ENCODE assay signal across 8 mouse cellular contexts in the genomic region with DNA sequence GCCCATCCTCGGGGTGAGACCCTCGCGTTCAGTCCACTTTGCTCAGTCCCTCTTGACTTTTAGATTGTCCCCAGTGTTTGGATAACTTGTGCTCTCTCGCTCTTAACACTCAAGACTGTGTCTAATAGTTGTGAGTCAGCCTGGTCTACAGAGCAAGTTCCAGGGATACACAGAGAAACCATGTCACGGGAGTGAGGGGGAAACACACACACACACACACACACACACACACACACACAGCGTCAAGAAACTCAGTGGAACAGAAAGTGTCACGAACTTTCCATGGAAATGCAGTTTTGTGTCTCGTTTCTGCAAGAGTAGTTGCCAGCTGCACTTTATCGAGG. TPM values are rescaled to one million over a fixed set of nuclear protein-coding genes. Genes with fewer than 3 reads are reported as not detected.
DNase-seq lines count a peak whose midpoint lies in the region; ATAC-seq and TF ChIP-seq lines count a peak whose summit lies in the region.
"Not testable (repeated sequence)": the region's sequence is repeated elsewhere in the genome, so short reads cannot be mapped to it uniquely, and the experiment has no call there.

No protein-coding gene starts in this region.

- not testable (repeated sequence) for H3K79me2 ChIP-seq in CH12.LX (replicated peaks; ENCODE audit: control insufficient read depth, extremely low read depth, insufficient read depth, poor library complexity, severe bottlenecking)

- peak overlapping the region; percentile 75 for H3K9ac ChIP-seq in CH12.LX (ENCODE audit: insufficient read depth, low read depth)
- peak overlapping the region; percentile 88 for H3K9ac ChIP-seq in embryonic facial prominence, embryonic 13.5 days
- H3K9ac ChIP-seq in hindbrain, embryonic 14.5 days: peak overlapping the region; percentile 85
- H3K9ac ChIP-seq in liver, postnatal 0 days (replicated peaks): peak overlapping the region; percentile 84
- H3K9ac ChIP-seq in stomach, embryonic 16.5 days (ENCODE audit: low read length): peak overlapping the region; percentile 87

- H3K4me1 ChIP-seq in CH12.LX (ENCODE audit: control insufficient read depth in 1 of 2, insufficient read depth in 2 of 2): peaks cover 0 to 14% of the 10 kb centered on the region in 2 experiments; a peak in 2 of 4 replicates
- not testable (repeated sequence) for H3K4me1 ChIP-seq in embryonic facial prominence, embryonic 13.5 days; hindbrain, embryonic 14.5 days (replicated peaks; ENCODE audit: control insufficient read depth, insufficient read depth, low read length); liver, postnatal 0 days (ENCODE audit: insufficient read depth); stomach, embryonic 16.5 days (ENCODE audit: control insufficient read depth, insufficient read depth, low read length)

- in situ Hi-C loops in CH12.LX (cut with MboI; ENCODE audit: low pct_ligation_motif_present, low pct_unique_long_range_greater_than_20kb, low sequenced_read_pairs): not testable (repeated sequence)

- H3K27ac ChIP-seq in CH12.LX (ENCODE audit: insufficient read depth, low read depth): 0 out of 2 replicates have a peak overlapping the region, but pooled peaks have one; percentile 1
- 0 out of 2 replicates have a peak overlapping the region, but pooled peaks have one; percentile 75 for H3K27ac ChIP-seq in embryonic facial prominence, embryonic 13.5 days
- not testable (repeated sequence) for H3K27ac ChIP-seq in hindbrain, embryonic 14.5 days; layer of hippocampus, adult 2 months; liver, postnatal 0 days (ENCODE audit: low read depth); stomach, embryonic 16.5 days (ENCODE audit: low read length)

- H3K4me2 ChIP-seq in CH12.LX (ENCODE audit: insufficient read depth, low read depth, poor library complexity, severe bottlenecking): peak overlapping the region; percentile 72
- peak overlapping the region; percentile 72 for H3K4me2 ChIP-seq in embryonic facial prominence, embryonic 13.5 days
- H3K4me2 ChIP-seq in hindbrain, embryonic 14.5 days (replicated peaks): peak overlapping the region; percentile 77
- H3K4me2 ChIP-seq in liver, postnatal 0 days (ENCODE audit: low read depth, low read length): peak overlapping the region; percentile 77
- peak overlapping the region; percentile 61 for H3K4me2 ChIP-seq in stomach, embryonic 16.5 days (ENCODE audit: low read depth, low read length)

- WGBS in embryonic facial prominence, embryonic 13.5 days: 22% methylated on average over 9 of the region's 9 CpGs
- 31% methylated on average over 8 of the region's 9 CpGs for WGBS in hindbrain, embryonic 14.5 days
- 14% methylated on average over 9 of the region's 9 CpGs for WGBS in liver, postnatal 0 days (ENCODE audit: insufficient replicate concordance)
- 24% methylated on average over 8 of the region's 9 CpGs for WGBS in stomach, embryonic 16.5 days

- H3K36me3 ChIP-seq in CH12.LX (replicated peaks in 1 of 2; ENCODE audit: control insufficient read depth in 1 of 2, insufficient read depth in 1 of 2, low read length in 1 of 2): peaks cover 8 to 13% of the 10 kb centered on the region in 2 experiments
- peaks cover 14% of the 10 kb centered on the region for H3K36me3 ChIP-seq in embryonic facial prominence, embryonic 13.5 days
- H3K36me3 ChIP-seq in hindbrain, embryonic 14.5 days (replicated peaks; ENCODE audit: control insufficient read depth, insufficient read depth): peaks cover 15% of the 10 kb centered on the region
- peaks cover 13% of the 10 kb centered on the region for H3K36me3 ChIP-seq in liver, postnatal 0 days (replicated peaks; ENCODE audit: insufficient read depth, low read length)
- not testable (repeated sequence) for H3K36me3 ChIP-seq in stomach, embryonic 16.5 days (ENCODE audit: control insufficient read depth, insufficient read depth, low read length)

- TF ChIP-seq CTCF in CH12.LX (conservative IDR thresholded peaks at IDR 0.05 in 1 of 2, IDR thresholded peaks at IDR 0.05 in 1 of 2; ENCODE audit: low read depth in 2 of 2, low read length in 2 of 2); layer of hippocampus, adult 2 months (conservative IDR thresholded peaks at IDR 0.05); liver, postnatal 0 days (IDR thresholded peaks at IDR 0.05; ENCODE audit: low read depth): not testable (repeated sequence)

- TF ChIP-seq EP300 in CH12.LX (IDR thresholded peaks at IDR 0.05; ENCODE audit: low read length); liver, postnatal 0 days (IDR thresholded peaks at IDR 0.05; ENCODE audit: low read depth): not testable (repeated sequence)

- peak overlapping the region; percentile 53 to 87 (median 66) for H3K4me3 ChIP-seq in CH12.LX (replicated peaks in 1 of 3; ENCODE audit: low read depth in 2 of 3, low read length in 2 of 3, poor library complexity in 1 of 3)
- H3K4me3 ChIP-seq in embryonic facial prominence, embryonic 13.5 days: peak overlapping the region; percentile 74
- peak overlapping the region; percentile 71 for H3K4me3 ChIP-seq in hindbrain, embryonic 14.5 days (replicated peaks; ENCODE audit: low read length)
- H3K4me3 ChIP-seq in layer of hippocampus, adult 2 months: peak overlapping the region; percentile 79
- peak overlapping the region; percentile 73 for H3K4me3 ChIP-seq in liver, postnatal 0 days (ENCODE audit: low read depth, low read length)
- H3K4me3 ChIP-seq in stomach, embryonic 16.5 days (replicated peaks; ENCODE audit: low read length): peak overlapping the region; percentile 71

- H3K27me3 ChIP-seq in CH12.LX (replicated peaks); embryonic facial prominence, embryonic 13.5 days; hindbrain, embryonic 14.5 days (ENCODE audit: control insufficient read depth, insufficient read depth, low read length); liver, postnatal 0 days (ENCODE audit: insufficient read depth, low read length); stomach, embryonic 16.5 days (ENCODE audit: control insufficient read depth, insufficient read depth, low read length): not testable (repeated sequence)

- TF ChIP-seq POLR2A in CH12.LX (IDR thresholded peaks at IDR 0.05; ENCODE audit: low read depth, low read length): not testable (repeated sequence)

- dilution Hi-C loops in CH12.LX (cut with MboI; ENCODE audit: extremely low pct_ligation_motif_present, extremely low pct_unique_long_range_greater_than_20kb, low sequenced_read_pairs): not testable (repeated sequence)

- not testable (repeated sequence) for TF ChIP-seq RAD21 in CH12.LX (IDR thresholded peaks at IDR 0.05; ENCODE audit: low read depth, low read length)

- ATAC-seq in embryonic facial prominence, embryonic 13.5 days (ENCODE audit: insufficient number of reproducible peaks, insufficient read depth, low FRiP score, low TSS enrichment, low read depth); hindbrain, embryonic 14.5 days (ENCODE audit: low FRiP score); liver, postnatal 0 days: not testable (repeated sequence)
- ATAC-seq in frontal cortex, adult (ENCODE audit: low TSS enrichment): peak; percentile 20; the same call in 1 of the 2 replicates
- 0 out of 2 replicates have a peak, but pooled peaks have one; percentile 23 for ATAC-seq in monocyte, adult 5-6 weeks (replicated peaks; ENCODE audit: insufficient number of reproducible peaks, low FRiP score, low TSS enrichment, poor library complexity, severe bottlenecking)
- ATAC-seq in stomach, embryonic 16.5 days (ENCODE audit: insufficient read depth, low FRiP score): 0 out of 2 replicates have a peak, but pooled peaks have one; percentile 6

- not testable (repeated sequence) for DNase-seq in CH12.LX (ENCODE audit: extremely low read depth); hindbrain, embryonic 14.5 days (ENCODE audit: low spot score); layer of hippocampus, adult 2 months (ENCODE audit: low spot score in 2 of 2); liver, postnatal 0 days

- not testable (repeated sequence) for H3K9me3 ChIP-seq in CH12.LX (replicated peaks; ENCODE audit: low read length); embryonic facial prominence, embryonic 13.5 days; hindbrain, embryonic 14.5 days (ENCODE audit: control insufficient read depth, low read length); liver, postnatal 0 days (ENCODE audit: low read length); stomach, embryonic 16.5 days (replicated peaks; ENCODE audit: control insufficient read depth, low read length)

RNA-seq across cellular contexts. Expression of a gene that starts 19.3 kb away (rescaled TPM):
- total RNA-seq in CH12.LX (2012; rRNA removed) (635 and 991 TPM in 2 replicates), CH12.LX (2014; rRNA removed) (799 and 863 TPM in 2 replicates)
- 1,137 and 1,160 TPM in 2 replicates for polyA plus RNA-seq in CH12.LX (2012; ENCODE audit: insufficient read length, low read depth)
- polyA plus RNA-seq in embryonic facial prominence, embryonic 13.5 days (2015; fragmentation: Nextera tagmentation; extraction: Ambion mirVana): 638 and 646 TPM in 2 replicates
- polyA plus RNA-seq in hindbrain, embryonic 14.5 days (2014; fragmentation: Nextera tagmentation; extraction: Ambion mirVana): 252 and 279 TPM in 2 replicates
- 100 to 1,000 TPM; 306 to 337 TPM for total RNA-seq in layer of hippocampus, adult 2 months (2021)
- 228 and 252 TPM in 2 replicates for polyA plus RNA-seq in liver, postnatal 0 days (2015; fragmentation: Nextera tagmentation; extraction: Ambion mirVana)
- 803 to 969 TPM (median 962 TPM) in 3 replicates for total RNA-seq in monocyte, adult 5-6 weeks (2017)
- 669 and 693 TPM in 2 replicates for polyA plus RNA-seq in stomach, embryonic 16.5 days (2015; fragmentation: Nextera tagmentation; extraction: Ambion mirVana)

RNA-seq across cellular contexts. Expression of a gene that starts 19.6 kb away (rescaled TPM):
- total RNA-seq in CH12.LX (2012; rRNA removed) (4.0 and 4.4 TPM in 2 replicates), CH12.LX (2014; rRNA removed) (3.6 and 4.2 TPM in 2 replicates)
- polyA plus RNA-seq in CH12.LX (2012; ENCODE audit: insufficient read length, low read depth): 3.3 and 3.6 TPM in 2 replicates
- 1.7 TPM in 2 replicates for polyA plus RNA-seq in embryonic facial prominence, embryonic 13.5 days (2015; fragmentation: Nextera tagmentation; extraction: Ambion mirVana)
- polyA plus RNA-seq in hindbrain, embryonic 14.5 days (2014; fragmentation: Nextera tagmentation; extraction: Ambion mirVana): 0.82 and 2.5 TPM in 2 replicates
- total RNA-seq in layer of hippocampus, adult 2 months (2021): 1 to 10 TPM; 1.3 to 1.5 TPM
- polyA plus RNA-seq in liver, postnatal 0 days (2015; fragmentation: Nextera tagmentation; extraction: Ambion mirVana): 0.30 and 0.35 TPM in 2 replicates
- total RNA-seq in monocyte, adult 5-6 weeks (2017): 0.48 to 1.4 TPM (median 1.1 TPM) in 3 replicates
- polyA plus RNA-seq in stomach, embryonic 16.5 days (2015; fragmentation: Nextera tagmentation; extraction: Ambion mirVana): 0.79 and 1.1 TPM in 2 replicates
